22 mouse cellular contexts compared by ENCODE assay signal in genomic region chr14:105644428-105644827, GRCm38 (mm10).
"Had no signal": no experiment of that assay in that cellular context is flagged by ENCODE, and none has a peak within 500 bp of the region (broad histone marks: within the 10 kb centered on the region; RNA-seq: fewer than 3 reads in every experiment).

No protein-coding gene starts in this region.

- DNase-seq: kidney, adult 18-20 months; kidney, adult 9 months; kidney, postnatal 14 days; kidney, postnatal 4 days; layer of hippocampus, postnatal 36 days; liver, postnatal 0 days; lung, embryonic 14.5 days; thymus, adult 2 months; thymus, postnatal 14 days had no signal

- ATAC-seq: inflammation-experienced regulatory T-cells, adult 6 months; intestine, embryonic 16.5 days; liver, postnatal 0 days; lung, postnatal 0 days; midbrain, embryonic 15.5 days had no signal

- H3K27me3 ChIP-seq: limb, embryonic 15.5 days; megakaryocyte, embryonic 14.5 days; midbrain, embryonic 12.5 days; midbrain, embryonic 15.5 days; neural tube, embryonic 13.5 days had no signal

- H3K4me2 ChIP-seq: limb, embryonic 15.5 days; liver, embryonic 11.5 days; lung, embryonic 14.5 days; midbrain, embryonic 12.5 days; midbrain, embryonic 15.5 days; neural tube, embryonic 13.5 days had no signal

- H3K4me3 ChIP-seq: limb, embryonic 15.5 days; megakaryocyte, embryonic 14.5 days; midbrain, embryonic 12.5 days; midbrain, embryonic 15.5 days; myocyte; neural tube, embryonic 13.5 days had no signal

- H3K9me3 ChIP-seq: limb, embryonic 15.5 days; midbrain, embryonic 12.5 days; midbrain, embryonic 15.5 days; neural tube, embryonic 13.5 days had no signal

- H3K9ac ChIP-seq: limb, embryonic 15.5 days; liver, embryonic 14.5 days; liver, postnatal 0 days; lung, embryonic 14.5 days; midbrain, embryonic 12.5 days; midbrain, embryonic 15.5 days; neural tube, embryonic 13.5 days had no signal

- H3K36me3 ChIP-seq: limb, embryonic 15.5 days; midbrain, embryonic 12.5 days; midbrain, embryonic 15.5 days; neural tube, embryonic 13.5 days had no signal

- H3K27ac ChIP-seq: limb, embryonic 15.5 days; liver, embryonic 14.5 days; macrophage; midbrain, embryonic 12.5 days; midbrain, embryonic 15.5 days; neural tube, embryonic 13.5 days; stomach, postnatal 0 days had no signal

- H3K4me1 ChIP-seq: limb, embryonic 15.5 days; midbrain, embryonic 12.5 days; midbrain, embryonic 15.5 days; neural tube, embryonic 13.5 days had no signal
